Mouse (Mus musculus): ENCODE results near the gene Caln1.

GRCm38 (mm10) chr5:130871086-130871485 is 501.8 kb downstream of the Caln1 start:
- TF ChIP-seq CTCF (IDR thresholded peaks at IDR 0.05; ENCODE audit: low read depth, low read length) (no peak), POLR2A (IDR thresholded peaks at IDR 0.05; ENCODE audit: extremely low read depth, insufficient read depth, low read length) (no peak)

Measured in liver, adult 2 months (tissue).